Mouse (Mus musculus): Measurements from ENCODE around the gene Gm16253.

- TF ChIP-seq POLR2A (IDR thresholded peaks at IDR 0.05; ENCODE audit: extremely low read depth, insufficient read depth, low read length) = no peak
- no peak for TF ChIP-seq CTCF (IDR thresholded peaks at IDR 0.05; ENCODE audit: low read depth, low read length)
Measured at GRCm38 (mm10) chr3:96595661-96596060, 18.9 kb downstream of the Gm16253 start.
